21 mouse cellular contexts compared by ENCODE assay signal in the genomic region with DNA sequence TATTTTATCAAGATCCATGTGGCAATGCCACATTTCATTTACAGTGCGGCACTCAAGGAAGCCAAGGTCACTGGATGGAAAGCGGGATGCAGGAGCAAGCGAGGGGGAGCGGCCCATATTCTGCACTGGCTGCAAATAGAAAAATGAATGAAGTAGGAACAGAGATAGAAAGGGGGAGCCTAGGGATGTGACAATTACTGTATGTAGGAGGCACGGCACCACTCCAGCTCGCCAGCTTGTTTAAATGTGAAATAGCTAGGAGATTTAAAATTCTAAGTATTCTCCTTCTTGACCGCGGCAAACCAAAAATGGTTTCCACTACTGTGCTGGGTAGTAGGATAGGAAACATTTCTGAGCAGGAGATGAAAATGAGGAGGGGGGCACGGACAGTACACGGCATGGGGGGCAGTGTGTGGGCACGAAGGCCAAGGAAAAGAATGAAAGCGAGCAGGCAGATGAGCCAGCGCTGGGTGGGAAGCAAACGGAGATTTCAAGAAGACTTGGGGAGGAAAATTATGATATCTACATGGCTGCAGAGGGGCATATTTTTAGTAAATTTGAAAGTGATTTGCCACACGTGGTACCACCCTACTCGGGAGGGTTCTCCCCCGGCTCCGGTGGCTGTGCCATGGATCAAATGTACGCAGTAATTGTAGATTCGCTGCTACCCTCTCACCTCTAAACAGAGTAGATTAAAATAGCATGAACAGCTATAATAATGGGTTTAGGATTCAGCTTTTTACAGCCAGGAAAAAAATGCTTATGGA.
DNase-seq lines count a peak whose midpoint lies in the region; ATAC-seq and TF ChIP-seq lines count a peak whose summit lies in the region.
"Had no signal": no experiment of that assay in that cellular context is flagged by ENCODE, and none has a peak within 500 bp of the region (broad histone marks: within the 10 kb centered on the region; RNA-seq: fewer than 3 reads in every experiment).

No protein-coding gene starts in this region.

- H3K9ac ChIP-seq in forebrain, postnatal 0 days = no peak overlapping the region
- no peak overlapping the region for H3K9ac ChIP-seq in midbrain, postnatal 0 days (replicated peaks; ENCODE audit: low read length, poor library complexity, severe bottlenecking)
- H3K9ac ChIP-seq: embryonic facial prominence, embryonic 12.5 days; limb, embryonic 12.5 days; liver, embryonic 14.5 days had no signal

- no peak overlapping the region for H3K4me2 ChIP-seq in forebrain, postnatal 0 days (ENCODE audit: low read depth)
- no peak overlapping the region for H3K4me2 ChIP-seq in midbrain, postnatal 0 days (ENCODE audit: low read depth, low read length, poor library complexity, severe bottlenecking)
- H3K4me2 ChIP-seq: embryonic facial prominence, embryonic 12.5 days; limb, embryonic 12.5 days had no signal

- no peaks in the 10 kb centered on the region for H3K27me3 ChIP-seq in forebrain, postnatal 0 days (ENCODE audit: insufficient read depth, low read length)
- no peaks in the 10 kb centered on the region for H3K27me3 ChIP-seq in forebrain, embryonic 10.5 days (ENCODE audit: poor library complexity, severe bottlenecking)
- no peaks in the 10 kb centered on the region for H3K27me3 ChIP-seq in midbrain, embryonic 10.5 days (ENCODE audit: low read depth, poor library complexity, severe bottlenecking)
- H3K27me3 ChIP-seq in midbrain, postnatal 0 days (ENCODE audit: insufficient read depth, low read length) = no peaks in the 10 kb centered on the region
- H3K27me3 ChIP-seq: CH12.LX; embryonic facial prominence, embryonic 12.5 days; megakaryocyte, embryonic 14.5 days had no signal

- no peak overlapping the region for H3K4me3 ChIP-seq in forebrain, postnatal 0 days (ENCODE audit: low read depth, low read length)
- no peak overlapping the region for H3K4me3 ChIP-seq in forebrain, embryonic 10.5 days
- no peak overlapping the region for H3K4me3 ChIP-seq in midbrain, embryonic 10.5 days
- no peak overlapping the region for H3K4me3 ChIP-seq in midbrain, postnatal 0 days (ENCODE audit: low read depth, low read length)
- H3K4me3 ChIP-seq: embryonic facial prominence, embryonic 12.5 days; heart, embryonic 10.5 days; limb, embryonic 12.5 days; megakaryocyte, embryonic 14.5 days had no signal

- H3K27ac ChIP-seq in forebrain, postnatal 0 days (ENCODE audit: low read depth, low read length) = peak overlapping the region; percentile 69; the same call in 1 of the 2 replicates
- no peak overlapping the region for H3K27ac ChIP-seq in forebrain, embryonic 10.5 days
- H3K27ac ChIP-seq in midbrain, embryonic 10.5 days (replicated peaks) = 0 out of 2 replicates have a peak overlapping the region, but pooled peaks have one; percentile 13
- H3K27ac ChIP-seq in midbrain, postnatal 0 days (ENCODE audit: low read depth, low read length) = no peak overlapping the region
- H3K27ac ChIP-seq: embryonic facial prominence, embryonic 12.5 days; heart, embryonic 10.5 days; limb, embryonic 12.5 days; liver, embryonic 14.5 days; stomach, postnatal 0 days had no signal

- H3K36me3 ChIP-seq in forebrain, postnatal 0 days (ENCODE audit: insufficient read depth) = no peaks in the 10 kb centered on the region
- H3K36me3 ChIP-seq in forebrain, embryonic 10.5 days (replicated peaks) = peaks cover 11% of the 10 kb centered on the region
- peaks cover 28% of the 10 kb centered on the region for H3K36me3 ChIP-seq in midbrain, embryonic 10.5 days
- H3K36me3 ChIP-seq in midbrain, postnatal 0 days (ENCODE audit: insufficient read depth, low read length) = no peaks in the 10 kb centered on the region
- H3K36me3 ChIP-seq: embryonic facial prominence, embryonic 12.5 days; heart, embryonic 10.5 days; limb, embryonic 12.5 days had no signal

- peak; percentile 27; the same call in 1 of the 2 replicates for ATAC-seq in forebrain, postnatal 0 days
- no peak for ATAC-seq in midbrain, postnatal 0 days (ENCODE audit: low FRiP score)

- peaks cover 4% of the 10 kb centered on the region; the same call in 1 of the 2 replicates for H3K4me1 ChIP-seq in forebrain, postnatal 0 days (ENCODE audit: insufficient read depth)
- peaks cover 35% of the 10 kb centered on the region for H3K4me1 ChIP-seq in forebrain, embryonic 10.5 days
- peaks cover 49% of the 10 kb centered on the region for H3K4me1 ChIP-seq in midbrain, embryonic 10.5 days
- H3K4me1 ChIP-seq in midbrain, postnatal 0 days (ENCODE audit: insufficient read depth, low read length) = no peaks in the 10 kb centered on the region

- intact Hi-C loops in left cerebral cortex, postnatal 25 days (cut with DNase I) = loop anchor here (2.0 to 5.0 kb wide), 2 partner anchors 31 to 46 kb away; no protein-coding TSS in a partner anchor

- DNase-seq in forebrain, postnatal 0 days = no peak
- no peak for DNase-seq in forebrain, embryonic 10.5 days (ENCODE audit: extremely low spot score, low spot score)
- no peak for DNase-seq in midbrain, embryonic 10.5 days (ENCODE audit: low spot score)
- no peak for DNase-seq in midbrain, postnatal 0 days (ENCODE audit: low spot score)
- peak; percentile 49 to 93 for DNase-seq in left cerebral cortex, postnatal 25 days (ENCODE audit: low spot score in 2 of 2)
- DNase-seq in right cerebral cortex, postnatal 36 days (ENCODE audit: low spot score in 2 of 2) = peak; percentile 44 to 69
- DNase-seq in natural killer cell, adult 2 months (ENCODE audit: low spot score in 2 of 2) = no peak
- no peak for DNase-seq in cerebellum, adult 9-10 months
- DNase-seq: cerebellum, postnatal 36 days; heart, postnatal 14 days; kidney, adult 8-10 months; lung, postnatal 10 days; spleen, adult 18-20 months; thymus, postnatal 36 days had no signal

- TF ChIP-seq CTCF in forebrain, postnatal 0 days (IDR thresholded peaks at IDR 0.05; ENCODE audit: low read depth) = no peak
- no peak for TF ChIP-seq CTCF in midbrain, postnatal 0 days (IDR thresholded peaks at IDR 0.05)

- WGBS in forebrain, postnatal 0 days = 70% methylated on average over 20 of the region's 20 CpGs
- 93% methylated on average over 20 of the region's 20 CpGs for WGBS in forebrain, embryonic 10.5 days
- 94% methylated on average over 20 of the region's 20 CpGs for WGBS in midbrain, embryonic 10.5 days
- 76% methylated on average over 20 of the region's 20 CpGs for WGBS in midbrain, postnatal 0 days

- H3K9me3 ChIP-seq in forebrain, postnatal 0 days (ENCODE audit: low read length) = no peaks in the 10 kb centered on the region
- H3K9me3 ChIP-seq in forebrain, embryonic 10.5 days = no peaks in the 10 kb centered on the region
- no peaks in the 10 kb centered on the region for H3K9me3 ChIP-seq in midbrain, embryonic 10.5 days (replicated peaks)
- no peaks in the 10 kb centered on the region for H3K9me3 ChIP-seq in midbrain, postnatal 0 days (ENCODE audit: low read length)
- H3K9me3 ChIP-seq: embryonic facial prominence, embryonic 12.5 days; heart, embryonic 10.5 days; limb, embryonic 12.5 days; megakaryocyte, embryonic 14.5 days had no signal

Comparison
In these comparisons a context has a peak if more than half of its experiments do, and no peak if none do; other contexts are left out.
1. H3K27ac ChIP-seq: peak in forebrain, postnatal 0 days (single experiment) and midbrain, embryonic 10.5 days (single experiment); none in forebrain, embryonic 10.5 days (single experiment) and midbrain, postnatal 0 days (single experiment).
2. DNase-seq: peak in left cerebral cortex, postnatal 25 days (2 of 2) and right cerebral cortex, postnatal 36 days (2 of 2); none in forebrain, postnatal 0 days (single experiment), forebrain, embryonic 10.5 days (single experiment), midbrain, embryonic 10.5 days (single experiment), midbrain, postnatal 0 days (single experiment), natural killer cell, adult 2 months (0 of 2) and cerebellum, adult 9-10 months (single experiment).